Mouse (Mus musculus) limb, embryonic 14.5 days (tissue): ENCODE measurements around the gene Ptprs. TPM values are rescaled to one million over a fixed set of nuclear protein-coding genes. Genes with fewer than 3 reads are reported as not detected.

Experiments
- ATAC-seq: fragments of 200-750 bp; cut with Nextera tagmentation; 2 replicates; pipeline ENCODE4 v1.8.0; 2017; ENCODE audit warnings: low read depth, moderate number of reproducible peaks, moderate TSS enrichment; ENCODE audit not compliant: low FRiP score
- DNase-seq: peaks from one replicate; pipeline ENCODE4 v3.0.0-alpha.2; 2015; ENCODE audit warnings: low spot score
- H3K27ac ChIP-seq: fragments of 300-500 bp; sonication (generic); replicated peaks from 2 replicates; pipeline ENCODE4 v1.5.1; 2014; ENCODE audit warnings: low read depth, mild to moderate bottlenecking, low read length, moderate library complexity, mixed read lengths
- H3K27me3 ChIP-seq: fragments of 300-500 bp; sonication (generic); 2 replicates; pipeline ENCODE4 v1.6.1; 2014; ENCODE audit warnings: low read length, mixed read lengths; ENCODE audit not compliant: control insufficient read depth, insufficient read depth
- H3K36me3 ChIP-seq: fragments of 300-500 bp; sonication (generic); 2 replicates; pipeline ENCODE4 v1.6.1; 2014; ENCODE audit warnings: mild to moderate bottlenecking, low read length, moderate library complexity, mixed read lengths; ENCODE audit not compliant: control insufficient read depth, insufficient read depth
- H3K4me1 ChIP-seq: fragments of 300-500 bp; sonication (generic); 2 replicates; pipeline ENCODE4 v1.6.1; 2014; ENCODE audit warnings: antibody characterized with exemption, low read length, mixed read lengths; ENCODE audit not compliant: control insufficient read depth, insufficient read depth
- H3K4me2 ChIP-seq: fragments of 300-500 bp; sonication (generic); replicated peaks from 2 replicates; pipeline ENCODE4 v1.6.1; 2014; ENCODE audit warnings: low read depth, mild to moderate bottlenecking, low read length, moderate library complexity; ENCODE audit not compliant: severe bottlenecking
- H3K4me3 ChIP-seq: fragments of 300-500 bp; sonication (generic); replicated peaks from 2 replicates; pipeline ENCODE4 v1.5.1; 2014; ENCODE audit warnings: low read length
- H3K9ac ChIP-seq: fragments of 300-500 bp; sonication (generic); 2 replicates; pipeline ENCODE4 v1.6.1; 2014; ENCODE audit warnings: mild to moderate bottlenecking, low read depth, low read length, moderate library complexity; ENCODE audit not compliant: severe bottlenecking
- H3K9me3 ChIP-seq: fragments of 300-500 bp; sonication (generic); 2 replicates; pipeline ENCODE4 v1.6.1; 2016; ENCODE audit warnings: low read length; ENCODE audit not compliant: control insufficient read depth
- POLR2A ChIP-seq: fragments of 200-500 bp; IDR thresholded peaks from 2 replicates; pipeline ENCODE4 v1.8.0; 2012; ENCODE audit warnings: inconsistent platforms, mild to moderate bottlenecking, moderate library complexity, borderline replicate concordance; ENCODE audit not compliant: insufficient read depth, insufficient read length; ENCODE audit errors: extremely low read depth
- WGBS: fragments of 180-500 bp; shearing (Covaris S2); extraction: QIAGEN DNeasy Blood & Tissue Kit; methylation state at CpG from one replicate; pipeline ENCODE4 v1.1.7; 2014; 5-methylcytosine and 5-hydroxymethylcytosine counted together
- polyA plus RNA-seq, 2 experiments: library from polyadenylated mRNA; depleted of rRNA in 1 of 2; stranded (reverse) in 1 of 2; unstranded in 1 of 2; fragments of >200 nt; fragmentation: Nextera tagmentation in 1 of 2; extraction: Ambion mirVana in 1 of 2; gene quantifications; 2 replicates each; pipeline versions ENCODE4 v1.2.1 to v1.2.3; 2012 to 2014

The Ptprs gene
- polyA plus RNA-seq, 2 experiments, result 116 to 483 TPM

- DNase-seq, result no peak
- 84% methylated on average over 5 of the region's 5 CpGs for WGBS
- peaks cover 23% of the 10 kb centered on the region for H3K9me3 ChIP-seq
- no peak for ATAC-seq
- H3K4me3 ChIP-seq, result no peak overlapping the region
- no peaks in the 10 kb centered on the region for H3K4me1 ChIP-seq
- H3K36me3 ChIP-seq, result no peaks in the 10 kb centered on the region
- no peak overlapping the region for H3K27ac ChIP-seq
- no peak overlapping the region for H3K4me2 ChIP-seq
- H3K27me3 ChIP-seq, result no peaks in the 10 kb centered on the region; the same call in 1 of the 2 replicates
- no peak overlapping the region for H3K9ac ChIP-seq
- no peak for TF ChIP-seq POLR2A
These were observed 22.9 kb upstream of the Ptprs start for GRCm38 (mm10) chr17:56499229-56499628.

- ATAC-seq (no peak), DNase-seq (no peak)
- WGBS, result 73% methylated on average over 2 of the region's 2 CpGs
These were observed 18.2 kb upstream of the Ptprs start for GRCm38 (mm10) chr17:56494480-56494879.

GRCm38 (mm10) chr17:56493841-56494240 is 17.6 kb upstream of the Ptprs start:
- Histone ChIP-seq H3K4me2 (no peak overlapping the region), H3K27ac (no peak overlapping the region), H3K27me3 (no peaks in the 10 kb centered on the region; the same call in 1 of the 2 replicates), H3K36me3 (no peaks in the 10 kb centered on the region), H3K4me1 (no peaks in the 10 kb centered on the region), H3K9ac (no peak overlapping the region), H3K4me3 (no peak overlapping the region), H3K9me3 (peaks cover 42% of the 10 kb centered on the region)
- DNase-seq (no peak), ATAC-seq (no peak)
- TF ChIP-seq POLR2A, result no peak
- 90% methylated on average over 2 of the region's 2 CpGs for WGBS

More at GRCm38 (mm10) chr17:56494480-56494879, 18.2 kb upstream of the Ptprs start:
- H3K27me3 ChIP-seq, result no peaks in the 10 kb centered on the region; the same call in 1 of the 2 replicates
- H3K9me3 ChIP-seq, result peaks cover 42% of the 10 kb centered on the region
- no peaks in the 10 kb centered on the region for H3K4me1 ChIP-seq
- no peak overlapping the region for H3K4me3 ChIP-seq
- no peak overlapping the region for H3K4me2 ChIP-seq
- no peak overlapping the region for H3K27ac ChIP-seq
- TF ChIP-seq POLR2A, result no peak
- no peak overlapping the region for H3K9ac ChIP-seq
- H3K36me3 ChIP-seq, result no peaks in the 10 kb centered on the region

- peaks cover 35% of the 10 kb centered on the region for H3K9me3 ChIP-seq
These were observed 14.3 kb upstream of the Ptprs start for GRCm38 (mm10) chr17:56490438-56491152.

GRCm38 (mm10) chr17:56488028-56488427 is 11.7 kb upstream of the Ptprs start:
- ATAC-seq, result 0 out of 2 replicates have a peak, but pooled peaks have one; percentile 3
- no peak overlapping the region for H3K27ac ChIP-seq
- peaks cover 14% of the 10 kb centered on the region; the same call in 1 of the 2 replicates for H3K9me3 ChIP-seq
- no peak for DNase-seq
- peaks cover 7% of the 10 kb centered on the region for H3K4me1 ChIP-seq
- peak overlapping the region; percentile 23; the same call in 1 of the 2 replicates for H3K4me2 ChIP-seq
- no peak overlapping the region for H3K4me3 ChIP-seq
- no peak for TF ChIP-seq POLR2A
- no peaks in the 10 kb centered on the region for H3K27me3 ChIP-seq
- no peak overlapping the region for H3K9ac ChIP-seq
- 9% methylated on average over 12 of the region's 12 CpGs for WGBS
- no peaks in the 10 kb centered on the region for H3K36me3 ChIP-seq

More at GRCm38 (mm10) chr17:56490438-56491152, 14.3 kb upstream of the Ptprs start:
- Histone ChIP-seq H3K36me3 (no peaks in the 10 kb centered on the region), H3K9ac (no peak overlapping the region), H3K27me3 (no peaks in the 10 kb centered on the region), H3K4me1 (peaks cover 7% of the 10 kb centered on the region), H3K4me3 (no peak overlapping the region), H3K4me2 (no peak overlapping the region), H3K27ac (no peak overlapping the region)
- no peak for TF ChIP-seq POLR2A
- DNase-seq, result no peak
- ATAC-seq, result no peak
- WGBS, result 88% methylated on average over 7 of the region's 7 CpGs
